Mouse (Mus musculus) right cerebral cortex, postnatal 25 days (tissue): ENCODE measurements at regions not wholly inside any gene's neighbourhood (a gene's known extent, or its start where the extent isn't known, plus 50 kb on each side); places are given as distances from the start of the nearest gene placed in this dataset.

Source experiments
- DNase-seq: peaks from one replicate; pipeline ENCODE4 v3.0.0; 2022

DNA sequence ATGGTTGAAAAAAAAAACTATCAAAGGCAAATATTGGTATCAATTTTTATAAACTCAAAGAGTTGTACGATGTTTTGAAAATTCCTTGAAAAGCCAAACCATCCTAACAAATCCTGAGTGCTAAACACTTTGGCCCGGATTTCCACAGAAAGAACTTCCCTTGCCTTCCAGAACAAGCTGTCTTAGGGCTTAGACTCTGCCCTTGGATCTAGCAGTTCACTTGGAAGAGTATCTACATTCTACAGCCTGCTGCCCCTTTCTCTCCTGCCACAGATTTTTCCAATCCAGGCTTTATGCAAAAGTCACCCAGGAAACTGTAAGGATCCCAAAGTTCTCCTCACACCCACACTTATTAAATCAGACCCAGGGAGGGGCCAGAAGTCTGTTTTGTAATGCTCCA lies 57.6 kb upstream of the Gdf10 start:
- DNase-seq = no peak

DNA sequence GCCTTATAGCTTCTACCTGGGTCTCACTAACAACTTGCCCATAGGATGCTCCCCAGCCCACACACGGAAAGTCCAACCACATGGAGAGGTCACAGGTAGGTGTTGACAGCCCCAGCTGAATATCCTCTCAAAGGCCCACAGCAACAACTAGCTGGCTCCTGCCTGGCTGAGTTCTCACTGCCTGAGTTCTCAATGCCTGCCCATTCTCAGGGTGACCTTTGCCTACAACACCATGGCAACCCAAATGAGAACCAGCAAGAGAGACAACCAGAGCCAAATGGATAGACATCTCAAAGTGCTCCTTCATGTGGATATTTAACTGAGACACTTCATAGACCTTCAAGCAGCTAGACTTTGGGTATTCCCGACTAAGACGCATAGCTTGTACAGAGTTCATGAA lies 55.7 kb upstream of the Gdf10 start:
- no peak for DNase-seq
